Comparison of ENCODE assay signal across 9 mouse cellular contexts in the genomic region with DNA sequence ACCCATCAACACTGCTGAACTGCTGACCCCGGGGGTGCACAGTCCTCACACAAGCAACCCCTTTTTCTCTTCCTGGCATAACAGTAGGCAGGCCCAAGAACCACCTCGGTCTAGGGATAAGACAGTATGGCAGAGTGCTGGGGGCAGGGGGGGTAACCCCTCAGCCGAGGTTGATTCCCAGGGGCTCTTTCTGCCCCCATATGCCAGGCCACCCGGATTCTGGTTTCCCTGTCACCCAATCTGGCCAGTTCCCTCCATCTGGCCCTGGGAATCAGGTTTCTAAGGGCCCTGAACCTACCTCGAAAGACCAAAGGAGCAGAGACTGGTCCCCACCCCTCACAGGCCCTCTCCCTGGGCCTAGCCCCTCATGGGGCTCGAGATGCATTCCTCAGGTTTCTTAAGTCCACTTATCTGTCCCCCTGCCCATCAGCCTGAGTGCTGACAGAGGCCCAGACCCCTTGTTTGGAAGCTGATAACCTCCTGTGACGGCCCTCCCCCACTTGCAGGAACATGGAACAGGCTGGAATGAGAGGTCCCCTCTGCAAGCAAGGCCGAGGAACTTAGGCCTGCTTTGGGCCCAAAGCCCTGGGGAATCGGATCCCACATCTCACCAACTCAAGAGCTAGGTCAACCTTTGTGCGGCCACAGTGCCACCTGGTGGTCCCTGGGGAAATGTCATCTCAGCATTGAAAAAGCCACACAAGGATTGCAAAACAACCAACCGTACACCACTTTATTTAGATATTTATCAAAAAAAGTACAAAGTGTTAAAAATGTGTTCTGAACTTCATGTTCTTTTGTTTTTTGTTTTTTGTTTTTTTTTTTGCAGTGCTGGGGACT. TPM values are rescaled to one million over a fixed set of nuclear protein-coding genes. Genes with fewer than 3 reads are reported as not detected.
DNase-seq lines count a peak whose midpoint lies in the region; ATAC-seq and TF ChIP-seq lines count a peak whose summit lies in the region.
"Had no signal": no experiment of that assay in that cellular context is flagged by ENCODE, and none has a peak within 500 bp of the region (broad histone marks: within the 10 kb centered on the region; RNA-seq: fewer than 3 reads in every experiment).

No protein-coding gene starts in this region.

- no peak for ATAC-seq in cerebellum, adult (ENCODE audit: insufficient number of reproducible peaks, low FRiP score, low TSS enrichment)
- ATAC-seq in forebrain, postnatal 0 days: no peak; the same call in 1 of the 2 replicates
- 0 out of 2 replicates have a peak, but pooled peaks have one; percentile 26 for ATAC-seq in hindbrain, embryonic 12.5 days (ENCODE audit: low FRiP score)
- peak; percentile 65 for ATAC-seq in megakaryocyte progenitor cell, adult 5-6 weeks (replicated peaks; ENCODE audit: poor library complexity)

- H3K9ac ChIP-seq in forebrain, postnatal 0 days: no peak overlapping the region
- no peak overlapping the region; the same call in 1 of the 2 replicates for H3K9ac ChIP-seq in hindbrain, embryonic 12.5 days

- peaks cover 31% of the 10 kb centered on the region for H3K27me3 ChIP-seq in forebrain, postnatal 0 days (ENCODE audit: insufficient read depth, low read length)
- peaks cover 60% of the 10 kb centered on the region for H3K27me3 ChIP-seq in hindbrain, embryonic 12.5 days

- WGBS in forebrain, postnatal 0 days: 31% methylated on average over 11 of the region's 11 CpGs
- 26% methylated on average over 11 of the region's 11 CpGs for WGBS in hindbrain, embryonic 12.5 days

- H3K9me3 ChIP-seq in forebrain, postnatal 0 days (ENCODE audit: low read length): no peaks in the 10 kb centered on the region
- no peaks in the 10 kb centered on the region for H3K9me3 ChIP-seq in hindbrain, embryonic 12.5 days (replicated peaks)

- no peak overlapping the region for H3K27ac ChIP-seq in forebrain, postnatal 0 days (ENCODE audit: low read depth, low read length)
- no peak overlapping the region for H3K27ac ChIP-seq in hindbrain, embryonic 12.5 days

- no peak overlapping the region for H3K4me3 ChIP-seq in forebrain, postnatal 0 days (ENCODE audit: low read depth, low read length)
- no peak overlapping the region for H3K4me3 ChIP-seq in hindbrain, embryonic 12.5 days

- H3K4me1 ChIP-seq in forebrain, postnatal 0 days (ENCODE audit: insufficient read depth): 0 out of 2 replicates have a peak, but pooled peaks cover 8% of the 10 kb centered on the region
- peaks cover 36% of the 10 kb centered on the region for H3K4me1 ChIP-seq in hindbrain, embryonic 12.5 days

- DNase-seq in cerebellum, adult 11 months: peak; percentile 76
- DNase-seq in c-Kit-negative CD71-positive TER-119-positive erythroid progenitor cells, embryonic 14.5 days (ENCODE audit: low read depth, low spot score): peak; percentile 71
- DNase-seq in forebrain, postnatal 0 days: peak; percentile 89
- peak; percentile 73 for DNase-seq in left cerebral cortex, adult 11 months (ENCODE audit: low spot score)
- DNase-seq in spleen, postnatal 10 days (ENCODE audit: low spot score in 2 of 2): peak; percentile 85 to 92

- H3K4me2 ChIP-seq in forebrain, postnatal 0 days (ENCODE audit: low read depth): no peak overlapping the region
- H3K4me2 ChIP-seq in hindbrain, embryonic 12.5 days (replicated peaks): no peak overlapping the region

- TF ChIP-seq CTCF in forebrain, postnatal 0 days (IDR thresholded peaks at IDR 0.05; ENCODE audit: low read depth): peak; percentile 86

- H3K36me3 ChIP-seq in forebrain, postnatal 0 days (ENCODE audit: insufficient read depth): peaks cover 7% of the 10 kb centered on the region
- peaks cover 8% of the 10 kb centered on the region for H3K36me3 ChIP-seq in hindbrain, embryonic 12.5 days

RNA-seq across cellular contexts. Expression of a gene that starts 2.1 kb away (rescaled TPM):
- total RNA-seq in forebrain, postnatal 0 days (2014; rRNA removed): 34.7 and 55.2 TPM in 2 replicates
- polyA plus RNA-seq in forebrain, postnatal 0 days (2015; fragmentation: Nextera tagmentation; extraction: Ambion mirVana): 7.8 and 11.5 TPM in 2 replicates
- 6.7 and 7.6 TPM in 2 replicates for polyA plus RNA-seq in hindbrain, embryonic 12.5 days (2016; fragmentation: Nextera tagmentation; extraction: Ambion mirVana)
- total RNA-seq in megakaryocyte progenitor cell, adult 5-6 weeks (2015): 105 and 126 TPM in 2 replicates
- total RNA-seq in megakaryocyte progenitor cell, adult 5-6 weeks (2017): 115 and 121 TPM in 2 replicates

RNA-seq across cellular contexts. Expression of a gene that starts 4.5 kb away (rescaled TPM):
- total RNA-seq in forebrain, postnatal 0 days (2014; rRNA removed): 1.00 TPM in 1 of 2 replicates, not detected in the other
- polyA plus RNA-seq in forebrain, postnatal 0 days (2015; fragmentation: Nextera tagmentation; extraction: Ambion mirVana): 0.24 and 0.26 TPM in 2 replicates
- 2.9 and 3.1 TPM in 2 replicates for polyA plus RNA-seq in hindbrain, embryonic 12.5 days (2016; fragmentation: Nextera tagmentation; extraction: Ambion mirVana)
- not detected in 2 replicates for total RNA-seq in megakaryocyte progenitor cell, adult 5-6 weeks (2015)
- total RNA-seq in megakaryocyte progenitor cell, adult 5-6 weeks (2017): not detected in 2 replicates
- polyA plus RNA-seq: stomach, embryonic 14.5 days had no signal

RNA-seq across cellular contexts. Expression of a gene that starts 36.4 kb away (rescaled TPM):
- total RNA-seq in forebrain, postnatal 0 days (2014; rRNA removed): 214 and 247 TPM in 2 replicates
- polyA plus RNA-seq in forebrain, postnatal 0 days (2015; fragmentation: Nextera tagmentation; extraction: Ambion mirVana): 46.8 and 67.8 TPM in 2 replicates
- polyA plus RNA-seq in hindbrain, embryonic 12.5 days (2016; fragmentation: Nextera tagmentation; extraction: Ambion mirVana): 113 and 121 TPM in 2 replicates
- 65.4 and 66.0 TPM in 2 replicates for total RNA-seq in megakaryocyte progenitor cell, adult 5-6 weeks (2015)
- 109 and 124 TPM in 2 replicates for total RNA-seq in megakaryocyte progenitor cell, adult 5-6 weeks (2017)

Comparison
In these comparisons a context has a peak if more than half of its experiments do, and no peak if none do; other contexts are left out.
1. ATAC-seq: peak in hindbrain, embryonic 12.5 days (single experiment) and megakaryocyte progenitor cell, adult 5-6 weeks (single experiment); none in cerebellum, adult (single experiment) and forebrain, postnatal 0 days (single experiment).
2. Peak in every context shown above with its lines, with median percentiles within 50 percentile points of each other: DNase-seq.